Mouse (Mus musculus): ENCODE data around the gene Fau. TPM values are rescaled to one million over a fixed set of nuclear protein-coding genes. Genes with fewer than 3 reads are reported as not detected.

Gene Fau
- polyA plus RNA-seq, 1 experiment from 2014 or later: 729 TPM

- no peak overlapping the region for H3K4me3 ChIP-seq (ENCODE audit: low read depth, low read length)
- H3K4me2 ChIP-seq (ENCODE audit: low read depth, low read length, severe bottlenecking): no peak overlapping the region
- no peaks in the 10 kb centered on the region for H3K9me3 ChIP-seq (ENCODE audit: control insufficient read depth, low read length)
- WGBS: 95% methylated on average over 19 of the region's 19 CpGs
- no peak for DNase-seq (ENCODE audit: low spot score)
- H3K9ac ChIP-seq (ENCODE audit: low read length): no peak overlapping the region
- ATAC-seq (replicated peaks; ENCODE audit: low FRiP score): no peak
- no peaks in the 10 kb centered on the region for H3K27me3 ChIP-seq (ENCODE audit: control insufficient read depth, insufficient read depth, low read length)
- H3K27ac ChIP-seq (ENCODE audit: low read depth, low read length): no peak overlapping the region
- peaks cover 12% of the 10 kb centered on the region for H3K4me1 ChIP-seq (replicated peaks; ENCODE audit: control insufficient read depth, insufficient read depth, low read length)
- no peaks in the 10 kb centered on the region; the same call in 1 of the 2 replicates for H3K36me3 ChIP-seq (ENCODE audit: control insufficient read depth, insufficient read depth, low read length)
Measured at GRCm38 (mm10) chr19:6071261-6071660, 13.6 kb downstream of the Fau start.

GRCm38 (mm10) chr19:6073889-6074288, 16.2 kb downstream of the Fau start:
- H3K9ac ChIP-seq (ENCODE audit: low read length): no peak overlapping the region
- H3K27me3 ChIP-seq (ENCODE audit: control insufficient read depth, insufficient read depth, low read length): no peaks in the 10 kb centered on the region
- WGBS: 93% methylated on average over 5 of the region's 5 CpGs
- H3K4me2 ChIP-seq (ENCODE audit: low read depth, low read length, severe bottlenecking): no peak overlapping the region
- H3K4me3 ChIP-seq (ENCODE audit: low read depth, low read length): no peak overlapping the region
- peaks cover 5% of the 10 kb centered on the region for H3K4me1 ChIP-seq (replicated peaks; ENCODE audit: control insufficient read depth, insufficient read depth, low read length)
- DNase-seq (ENCODE audit: low spot score) (no peak), ATAC-seq (replicated peaks; ENCODE audit: low FRiP score) (no peak)
- H3K9me3 ChIP-seq (ENCODE audit: control insufficient read depth, low read length): no peaks in the 10 kb centered on the region
- no peak overlapping the region for H3K27ac ChIP-seq (ENCODE audit: low read depth, low read length)
- no peaks in the 10 kb centered on the region; the same call in 1 of the 2 replicates for H3K36me3 ChIP-seq (ENCODE audit: control insufficient read depth, insufficient read depth, low read length)

- Histone ChIP-seq H3K4me1 (replicated peaks; ENCODE audit: control insufficient read depth, insufficient read depth, low read length) (peaks cover 5% of the 10 kb centered on the region), H3K9ac (ENCODE audit: low read length) (peak within 1 kb of the TSS; percentile 86), H3K4me3 (ENCODE audit: low read depth, low read length) (peak within 1 kb of the TSS; percentile 76), H3K9me3 (ENCODE audit: control insufficient read depth, low read length) (no peaks in the 10 kb centered on the region), H3K36me3 (ENCODE audit: control insufficient read depth, insufficient read depth, low read length) (no peaks in the 10 kb centered on the region; the same call in 1 of the 2 replicates), H3K27ac (ENCODE audit: low read depth, low read length) (peak within 1 kb of the TSS; percentile 69), H3K27me3 (ENCODE audit: control insufficient read depth, insufficient read depth, low read length) (no peaks in the 10 kb centered on the region), H3K4me2 (ENCODE audit: low read depth, low read length, severe bottlenecking) (peak within 1 kb of the TSS; percentile 90)
- peak; percentile 89 for ATAC-seq (replicated peaks; ENCODE audit: low FRiP score)
- WGBS: under 1% methylated on average over 33 of the region's 33 CpGs
- peak; percentile 88 for DNase-seq (ENCODE audit: low spot score)
Measured at GRCm38 (mm10) chr19:6076564-6077393, 19.1 kb downstream of the Fau start, which contains the start of gene Vps51. TSS of gene Vps51 (minus strand) at chr19:6077231.

- H3K4me2 ChIP-seq (ENCODE audit: low read depth, low read length, severe bottlenecking): no peak within 1 kb of the TSS
- H3K9me3 ChIP-seq (ENCODE audit: control insufficient read depth, low read length): no peaks in the 10 kb centered on the region
- no peak within 1 kb of the TSS for H3K9ac ChIP-seq (ENCODE audit: low read length)
- H3K27ac ChIP-seq (ENCODE audit: low read depth, low read length): no peak within 1 kb of the TSS
- WGBS: 94% methylated on average over 12 of the region's 12 CpGs
- H3K4me3 ChIP-seq (ENCODE audit: low read depth, low read length): no peak within 1 kb of the TSS
- H3K36me3 ChIP-seq (ENCODE audit: control insufficient read depth, insufficient read depth, low read length): no peaks in the 10 kb centered on the region; the same call in 1 of the 2 replicates
- ATAC-seq (replicated peaks; ENCODE audit: low FRiP score) (no peak), DNase-seq (ENCODE audit: low spot score) (no peak)
- no peaks in the 10 kb centered on the region for H3K27me3 ChIP-seq (ENCODE audit: control insufficient read depth, insufficient read depth, low read length)
- H3K4me1 ChIP-seq (replicated peaks; ENCODE audit: control insufficient read depth, insufficient read depth, low read length): peaks cover 11% of the 10 kb centered on the region
Measured at GRCm38 (mm10) chr19:6079983-6080480, 22.4 kb downstream of the Fau start, which contains the start of gene Tmem262. TSS of gene Tmem262 (plus strand) at chr19:6080033.

- H3K4me3 ChIP-seq (ENCODE audit: low read depth, low read length): no peak within 1 kb of the TSS
Measured at GRCm38 (mm10) chr19:6082156-6082555, 24.5 kb downstream of the Fau start, which contains the start of gene Gm28374. TSS of gene Gm28374 (minus strand) at chr19:6082256.

GRCm38 (mm10) chr19:6084478-6085248, 27.0 kb downstream of the Fau start, which contains the start of the genes Zfpl1 and Cdca5:
TSS of gene Zfpl1 (minus strand) at chr19:6084956.
TSS of gene Cdca5 (plus strand) at chr19:6084983.
- H3K27ac ChIP-seq (ENCODE audit: low read depth, low read length): peak within 1 kb of the TSS; percentile 51; the same call in 1 of the 2 replicates
- under 1% methylated on average over 58 of the region's 58 CpGs for WGBS
- peak within 1 kb of the TSS; percentile 61 for H3K9ac ChIP-seq (ENCODE audit: low read length)
- H3K27me3 ChIP-seq (ENCODE audit: control insufficient read depth, insufficient read depth, low read length): no peaks in the 10 kb centered on the region
- H3K9me3 ChIP-seq (ENCODE audit: control insufficient read depth, low read length): no peaks in the 10 kb centered on the region
- peaks cover 8% of the 10 kb centered on the region; the same call in 1 of the 2 replicates for H3K4me1 ChIP-seq (replicated peaks; ENCODE audit: control insufficient read depth, insufficient read depth, low read length)
- H3K36me3 ChIP-seq (ENCODE audit: control insufficient read depth, insufficient read depth, low read length): no peaks in the 10 kb centered on the region; the same call in 1 of the 2 replicates
- ATAC-seq (replicated peaks; ENCODE audit: low FRiP score): peak; percentile 87
- H3K4me3 ChIP-seq (ENCODE audit: low read depth, low read length): peak within 1 kb of the TSS; percentile 83
- DNase-seq (ENCODE audit: low spot score): peak; percentile 98
- peak within 1 kb of the TSS; percentile 93 for H3K4me2 ChIP-seq (ENCODE audit: low read depth, low read length, severe bottlenecking)

More at GRCm38 (mm10) chr19:6082156-6082555, 24.5 kb downstream of the Fau start, which contains the start of gene Gm28374:
- no peak within 1 kb of the TSS for H3K4me2 ChIP-seq (ENCODE audit: low read depth, low read length, severe bottlenecking)
- H3K27ac ChIP-seq (ENCODE audit: low read depth, low read length): no peak within 1 kb of the TSS
- H3K27me3 ChIP-seq (ENCODE audit: control insufficient read depth, insufficient read depth, low read length): no peaks in the 10 kb centered on the region
- ATAC-seq (replicated peaks; ENCODE audit: low FRiP score) (no peak), DNase-seq (ENCODE audit: low spot score) (no peak)
- H3K9me3 ChIP-seq (ENCODE audit: control insufficient read depth, low read length): no peaks in the 10 kb centered on the region
- H3K4me1 ChIP-seq (replicated peaks; ENCODE audit: control insufficient read depth, insufficient read depth, low read length): peaks cover 8% of the 10 kb centered on the region; the same call in 1 of the 2 replicates
- no peak within 1 kb of the TSS for H3K9ac ChIP-seq (ENCODE audit: low read length)
- 96% methylated on average over 9 of the region's 9 CpGs for WGBS
- H3K36me3 ChIP-seq (ENCODE audit: control insufficient read depth, insufficient read depth, low read length): no peaks in the 10 kb centered on the region; the same call in 1 of the 2 replicates

- Histone ChIP-seq H3K36me3 (ENCODE audit: control insufficient read depth, insufficient read depth, low read length) (no peaks in the 10 kb centered on the region; the same call in 1 of the 2 replicates), H3K27ac (ENCODE audit: low read depth, low read length) (peak overlapping the region; percentile 51; the same call in 1 of the 2 replicates), H3K4me2 (ENCODE audit: low read depth, low read length, severe bottlenecking) (peak overlapping the region; percentile 93), H3K27me3 (ENCODE audit: control insufficient read depth, insufficient read depth, low read length) (no peaks in the 10 kb centered on the region), H3K4me1 (replicated peaks; ENCODE audit: control insufficient read depth, insufficient read depth, low read length) (peaks cover 8% of the 10 kb centered on the region; the same call in 1 of the 2 replicates), H3K9me3 (ENCODE audit: control insufficient read depth, low read length) (no peaks in the 10 kb centered on the region), H3K9ac (ENCODE audit: low read length) (peak overlapping the region; percentile 59), H3K4me3 (ENCODE audit: low read depth, low read length) (peak overlapping the region; percentile 83)
- under 1% methylated on average over 17 of the region's 17 CpGs for WGBS
- DNase-seq (ENCODE audit: low spot score) (peak; percentile 82), ATAC-seq (replicated peaks; ENCODE audit: low FRiP score) (peak; percentile 74)
Measured at GRCm38 (mm10) chr19:6085417-6085879, 27.8 kb downstream of the Fau start.

GRCm38 (mm10) chr19:6088841-6089240, 31.2 kb downstream of the Fau start:
- Histone ChIP-seq H3K27me3 (ENCODE audit: control insufficient read depth, insufficient read depth, low read length) (no peaks in the 10 kb centered on the region), H3K4me2 (ENCODE audit: low read depth, low read length, severe bottlenecking) (no peak overlapping the region), H3K36me3 (ENCODE audit: control insufficient read depth, insufficient read depth, low read length) (peaks cover 9% of the 10 kb centered on the region), H3K9ac (ENCODE audit: low read length) (no peak overlapping the region), H3K9me3 (ENCODE audit: control insufficient read depth, low read length) (no peaks in the 10 kb centered on the region), H3K4me1 (replicated peaks; ENCODE audit: control insufficient read depth, insufficient read depth, low read length) (peaks cover 7% of the 10 kb centered on the region; the same call in 1 of the 2 replicates), H3K4me3 (ENCODE audit: low read depth, low read length) (no peak overlapping the region), H3K27ac (ENCODE audit: low read depth, low read length) (no peak overlapping the region)
- WGBS: 95% methylated on average over 13 of the region's 13 CpGs
- DNase-seq (ENCODE audit: low spot score): no peak
- no peak for ATAC-seq (replicated peaks; ENCODE audit: low FRiP score)

All from forebrain, embryonic 11.5 days (tissue).